Mouse (Mus musculus) lung, adult 2 months (tissue): Measurements from ENCODE around the gene Rps6kb2. TPM values are rescaled to one million over a fixed set of nuclear protein-coding genes. Genes with fewer than 3 reads are reported as not detected.

Experiments used
- DNase-seq: peaks from one replicate; pipeline ENCODE4 v3.0.0; 2022
- H3K4me1 ChIP-seq: fragments of 200-500 bp; 2 replicates; pipeline ENCODE4 v1.6.1; 2011; ENCODE audit warnings: low read length; ENCODE audit not compliant: control insufficient read depth, insufficient read depth
- H3K4me3 ChIP-seq: fragments of 200-500 bp; replicated peaks from 2 replicates; pipeline ENCODE3; 2011; ENCODE audit warnings: low read depth, mild to moderate bottlenecking, control low read depth, low read length; ENCODE audit errors: extremely low read depth
- CTCF ChIP-seq: fragments of 200-500 bp; IDR thresholded peaks from 2 replicates; pipeline ENCODE4 v1.5.1; 2011; ENCODE audit warnings: mild to moderate bottlenecking, low read length, control low read depth; ENCODE audit not compliant: insufficient read depth
- POLR2A ChIP-seq: fragments of 200-500 bp; IDR thresholded peaks from 2 replicates; pipeline ENCODE4 v1.6.1; 2011; ENCODE audit warnings: low read depth, mild to moderate bottlenecking, control low read depth, low read length, borderline replicate concordance; ENCODE audit errors: extremely low read depth
- whole genome bisulfite sequencing: fragments of 180-500 bp; shearing (Covaris S2); methylation state at CpG from one replicate; pipeline ENCODE4 v1.1.7; 2018; 5-methylcytosine and 5-hydroxymethylcytosine counted together
- polyA plus RNA-seq: library from polyadenylated mRNA; depleted of rRNA; stranded (reverse); fragments of >200 nt; gene quantifications from 2 replicates; pipeline ENCODE4 v1.2.3, GENCODE M21; 2012

Rps6kb2 gene
- polyA plus RNA-seq, 1 experiment = 51.2 TPM

DNA sequence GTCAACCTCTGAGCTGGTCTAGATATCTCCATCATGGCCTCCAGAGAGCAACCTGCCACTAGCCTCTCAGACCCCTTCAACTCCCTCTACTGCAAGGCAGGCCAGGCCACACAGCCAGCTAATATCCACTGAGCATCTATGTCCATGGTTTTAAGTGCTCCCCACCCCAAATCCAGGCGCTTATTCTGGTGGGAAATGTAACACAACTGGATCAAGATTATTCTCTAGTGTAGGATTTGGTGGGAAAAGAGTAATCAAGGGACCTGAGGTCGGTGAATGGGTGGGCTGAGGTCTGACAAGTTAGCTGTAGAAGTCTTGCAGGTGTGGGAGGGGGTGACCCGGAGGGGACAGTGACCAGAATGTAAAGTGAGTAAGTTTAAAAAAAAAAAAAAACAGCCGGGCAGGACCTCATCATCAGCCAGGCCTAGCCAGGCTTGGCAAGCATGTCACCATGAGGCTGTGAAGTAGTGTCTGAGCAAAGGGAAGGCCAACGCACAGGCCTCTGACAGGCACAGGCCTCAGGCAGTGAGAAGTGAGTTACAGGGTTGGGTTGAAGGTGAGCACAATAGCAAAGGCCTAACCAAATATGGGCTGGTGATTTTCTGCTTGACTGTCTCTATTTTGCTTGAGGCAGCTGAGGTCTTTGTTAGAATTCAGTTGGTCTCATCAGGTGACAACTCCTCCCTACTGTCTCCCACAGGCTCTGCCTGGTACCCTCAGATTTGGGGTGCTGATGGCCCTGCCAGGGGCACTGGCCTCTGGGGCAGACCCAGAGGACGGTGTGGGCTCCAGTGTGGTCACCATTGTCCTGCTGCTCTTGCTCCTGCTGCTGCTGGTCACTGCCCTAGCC lies 7.7 kb downstream of the Rps6kb2 start:
- TF ChIP-seq POLR2A = peak; percentile 27; the same call in 1 of the 2 replicates
- TF ChIP-seq CTCF = no peak
- Histone ChIP-seq H3K4me3 (peak overlapping the region; percentile 18), H3K4me1 (no peaks in the 10 kb centered on the region)
- no peak for DNase-seq
- WGBS = 69% methylated on average over 6 of the region's 6 CpGs

DNA sequence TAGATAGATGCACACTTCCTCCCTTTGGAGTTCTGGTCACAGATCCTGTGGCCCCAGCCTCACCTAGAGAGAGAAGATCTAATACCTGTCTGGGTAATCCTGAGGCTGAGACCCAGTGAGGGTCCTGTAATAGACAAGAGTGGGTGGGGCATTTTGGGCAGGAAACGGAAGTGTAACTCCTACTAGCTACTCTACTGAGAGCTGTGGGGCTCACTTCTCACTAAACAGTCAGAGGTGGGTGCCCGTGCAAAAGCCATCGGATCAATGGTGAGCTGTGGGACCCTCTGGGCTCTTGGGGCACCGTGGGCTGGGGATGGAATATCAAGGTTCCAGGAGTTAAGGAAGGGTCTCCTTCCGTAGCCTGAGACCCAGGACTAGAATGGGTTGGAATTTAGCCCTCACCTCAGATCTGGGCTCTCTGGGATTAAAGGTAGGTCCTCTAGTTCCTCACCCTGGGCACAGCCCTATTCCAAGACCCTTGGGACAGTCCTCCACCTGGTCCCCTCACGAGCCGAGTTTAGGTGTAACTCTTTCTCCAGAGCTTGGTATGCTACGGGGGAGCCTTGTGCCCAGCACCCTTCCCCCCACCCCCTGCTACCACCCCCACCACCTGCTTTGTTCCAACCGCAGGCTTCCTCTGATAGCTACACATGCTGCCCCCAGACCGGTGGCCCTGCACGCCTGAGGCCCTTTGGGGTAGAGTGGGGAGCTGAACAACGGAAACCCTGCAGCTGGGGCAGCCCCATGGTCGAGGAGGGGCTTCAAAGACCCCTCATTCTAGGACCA lies 8.5 kb downstream of the Rps6kb2 start:
- H3K4me3 ChIP-seq = peak overlapping the region; percentile 18
- TF ChIP-seq POLR2A = peak; percentile 12; the same call in 1 of the 2 replicates
- TF ChIP-seq CTCF = no peak
- 52% methylated on average over 13 of the region's 13 CpGs for WGBS
- DNase-seq = no peak
- H3K4me1 ChIP-seq = peaks cover 3% of the 10 kb centered on the region

DNA sequence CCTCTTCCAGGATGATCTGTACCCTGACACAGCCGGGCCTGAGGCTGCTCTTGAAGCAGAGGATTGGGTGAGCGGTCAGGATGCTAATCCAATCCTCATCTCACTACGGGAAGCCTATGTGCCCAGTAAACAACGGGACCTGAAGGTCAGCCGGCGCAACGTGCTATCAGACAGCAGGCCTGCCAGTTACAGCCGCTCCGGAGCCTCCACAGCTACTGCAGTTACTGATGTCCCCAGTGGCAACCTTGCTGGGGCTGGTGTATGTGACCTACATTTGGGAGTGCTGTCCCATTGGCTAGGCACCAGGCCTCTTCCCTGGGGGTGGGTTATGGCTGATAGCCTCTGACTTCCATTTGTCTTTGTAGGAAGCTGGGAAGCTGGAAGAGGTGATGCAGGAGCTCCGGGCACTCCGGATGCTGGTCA lies 9.9 kb downstream of the Rps6kb2 start, which contains the start of gene Ptprcap:
TSS of gene Ptprcap (plus strand) at position 373 of the 423 bp plus-strand sequence.
- no peak for DNase-seq
- Histone ChIP-seq H3K4me3 (no peak within 1 kb of the TSS), H3K4me1 (peaks cover 8% of the 10 kb centered on the region)
- WGBS = 65% methylated on average over 11 of the region's 11 CpGs
- TF ChIP-seq CTCF = no peak
- TF ChIP-seq POLR2A = no peak

DNA sequence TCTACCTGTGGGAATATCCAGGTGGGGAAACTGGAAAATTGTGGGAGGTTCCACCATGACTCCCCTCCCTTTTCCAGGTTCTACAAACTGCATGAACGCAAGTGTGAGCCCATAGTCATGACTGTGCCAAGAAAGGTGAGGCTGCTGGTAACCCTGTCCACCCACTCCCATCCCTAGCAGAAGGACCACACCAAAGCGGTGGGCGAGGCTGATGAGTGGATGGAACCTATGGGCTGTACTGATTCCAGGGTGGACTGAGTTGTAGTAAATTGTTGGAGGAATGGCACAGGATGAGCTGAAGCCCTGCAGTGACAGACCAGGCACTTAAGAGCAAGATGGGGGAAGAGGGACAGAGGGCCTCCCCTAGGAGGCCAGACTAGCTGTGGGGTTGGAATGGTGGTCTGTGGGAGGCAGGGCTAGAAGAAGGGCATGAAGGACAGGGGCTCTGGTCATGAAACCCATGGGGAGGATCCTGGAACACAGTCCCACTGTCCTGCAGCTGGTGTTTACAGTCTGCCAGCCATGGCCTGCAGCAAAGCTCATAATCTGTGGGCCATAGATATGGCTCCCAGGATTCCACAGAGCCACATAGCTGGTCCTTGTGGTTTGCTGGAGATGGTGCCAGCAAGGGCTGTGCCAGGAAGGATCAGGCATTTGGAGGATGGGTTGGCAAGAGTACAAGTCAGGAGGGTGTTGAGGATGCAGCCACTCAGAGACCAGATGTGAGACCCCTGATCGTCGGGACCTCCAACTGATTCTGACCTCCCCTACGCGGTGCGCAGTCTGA lies 10.5 kb downstream of the Rps6kb2 start:
- H3K4me1 ChIP-seq = peaks cover 10% of the 10 kb centered on the region
- 82% methylated on average over 8 of the region's 8 CpGs for WGBS
- no peak overlapping the region for H3K4me3 ChIP-seq
- DNase-seq = no peak
- TF ChIP-seq POLR2A (no peak), CTCF (no peak)

DNA sequence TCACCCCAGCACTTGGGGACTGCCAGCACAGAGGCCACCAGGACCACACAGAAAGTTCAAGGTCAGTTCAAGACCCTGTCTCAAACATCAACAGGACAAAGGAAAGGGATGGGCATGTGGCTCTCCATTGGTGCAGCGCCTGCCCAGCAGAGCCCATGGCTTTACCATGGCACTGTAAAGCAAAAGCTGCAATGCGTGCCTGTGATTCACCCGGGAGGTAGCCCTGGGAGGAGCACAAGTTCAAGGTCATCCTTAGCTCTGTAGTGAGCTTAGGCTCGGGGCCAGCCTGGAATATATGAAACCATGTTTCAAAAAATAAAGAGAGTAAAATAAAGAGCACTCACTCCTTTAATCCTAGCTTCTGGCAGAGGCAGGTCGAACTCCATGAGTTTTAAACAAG lies 11.3 kb downstream of the Rps6kb2 start:
- Histone ChIP-seq H3K4me1 (peaks cover 10% of the 10 kb centered on the region), H3K4me3 (no peak overlapping the region)
- no peak for TF ChIP-seq CTCF
- no peak for TF ChIP-seq POLR2A
- 82% methylated on average over 5 of the region's 5 CpGs for WGBS
- no peak for DNase-seq

DNA sequence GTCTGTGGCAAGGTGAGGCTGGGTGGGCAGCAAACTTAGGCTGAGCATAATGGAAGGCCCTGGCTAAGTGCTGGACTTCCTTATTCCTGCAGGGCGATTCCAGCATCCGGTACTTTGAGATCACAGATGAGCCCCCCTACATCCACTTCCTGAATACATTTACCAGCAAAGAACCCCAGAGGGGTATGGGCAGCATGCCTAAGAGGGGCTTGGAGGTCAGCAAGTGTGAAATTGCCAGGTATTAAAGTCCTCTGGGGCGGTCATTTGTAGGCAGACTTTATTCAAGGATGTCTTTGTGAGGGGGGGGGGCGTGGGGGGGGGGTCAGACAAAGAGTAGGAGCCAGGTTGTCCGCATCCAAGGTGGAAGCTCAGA lies 11.7 kb downstream of the Rps6kb2 start:
- TF ChIP-seq CTCF (no peak), POLR2A (no peak)
- no peak overlapping the region for H3K4me3 ChIP-seq
- WGBS = 72% methylated on average over 5 of the region's 5 CpGs
- DNase-seq = no peak
- peaks cover 10% of the 10 kb centered on the region for H3K4me1 ChIP-seq

DNA sequence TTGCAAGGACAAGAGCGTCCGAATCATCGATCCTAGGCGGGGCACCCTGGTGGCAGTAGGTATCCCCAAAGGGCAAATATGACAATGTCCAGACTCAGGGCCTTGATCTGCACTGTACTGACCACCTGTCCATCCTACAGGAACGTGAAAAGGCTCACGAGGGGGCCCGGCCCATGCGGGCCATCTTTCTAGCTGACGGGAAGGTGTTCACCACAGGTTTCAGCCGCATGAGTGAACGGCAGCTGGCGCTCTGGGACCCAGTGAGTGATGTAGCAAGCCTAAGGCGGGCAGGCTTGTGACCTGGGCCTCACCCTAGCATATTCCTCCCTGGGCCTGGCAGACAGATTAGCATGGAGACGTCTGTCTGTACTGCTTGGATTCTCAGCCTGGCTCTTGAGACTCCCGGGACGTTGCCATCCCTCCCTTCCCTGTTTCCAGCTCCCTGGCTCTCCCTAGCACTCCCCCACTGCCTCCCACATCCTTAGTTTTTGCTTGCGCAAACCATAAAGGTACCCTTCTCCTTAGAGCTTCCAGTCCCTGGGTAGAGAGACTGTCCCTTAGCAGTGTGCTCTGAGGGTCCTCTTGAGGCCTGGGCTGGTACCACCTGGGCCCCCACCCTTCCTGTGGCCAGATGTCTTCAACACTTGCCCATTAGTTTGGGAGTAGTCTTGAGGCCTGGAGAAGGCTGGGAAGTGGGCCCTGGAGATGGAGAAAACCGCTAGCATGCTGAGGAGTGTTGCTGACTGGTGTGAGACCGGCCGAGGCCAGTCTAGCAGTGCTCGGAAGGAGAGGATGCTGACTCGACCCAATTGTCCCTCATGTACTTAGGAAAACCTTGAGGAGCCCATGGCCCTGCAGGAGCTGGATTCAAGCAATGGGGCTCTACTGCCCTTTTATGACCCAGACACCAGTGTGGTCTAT lies 12.3 kb downstream of the Rps6kb2 start:
- no peak for DNase-seq
- Histone ChIP-seq H3K4me1 (peaks cover 10% of the 10 kb centered on the region), H3K4me3 (no peak overlapping the region)
- no peak for TF ChIP-seq CTCF
- TF ChIP-seq POLR2A = no peak
- 85% methylated on average over 22 of the region's 22 CpGs for WGBS

DNA sequence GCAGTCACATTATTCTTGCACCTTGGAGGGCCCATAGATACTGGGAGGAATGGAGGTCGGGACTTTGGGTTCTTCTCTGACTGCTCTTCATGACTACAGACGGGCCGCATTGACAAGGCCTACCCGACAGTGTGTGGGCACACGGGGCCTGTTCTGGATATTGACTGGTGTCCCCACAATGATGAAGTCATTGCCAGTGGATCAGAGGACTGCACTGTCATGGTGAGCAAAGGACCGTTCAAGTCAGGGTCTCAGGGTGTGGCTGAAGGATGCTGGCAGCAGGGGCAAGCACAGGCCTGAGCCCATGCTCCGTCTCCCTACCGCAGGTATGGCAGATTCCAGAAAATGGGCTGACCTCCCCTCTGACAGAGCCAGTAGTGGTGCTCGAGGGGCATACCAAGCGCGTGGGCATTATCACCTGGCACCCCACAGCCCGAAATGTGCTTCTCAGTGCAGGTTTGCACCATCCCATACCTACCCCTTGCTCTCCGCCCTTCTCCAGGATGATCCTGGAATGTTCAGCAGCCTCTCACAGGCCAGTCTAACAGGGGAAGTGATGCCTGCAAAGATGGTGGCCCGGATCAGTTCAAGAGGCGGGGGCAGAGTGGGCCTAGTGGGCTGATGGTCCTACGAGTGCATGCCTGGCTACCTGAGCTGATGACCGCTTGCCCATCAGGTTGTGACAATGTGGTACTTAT lies 13.2 kb downstream of the Rps6kb2 start:
- TF ChIP-seq CTCF (no peak), POLR2A (no peak)
- WGBS = 91% methylated on average over 17 of the region's 17 CpGs
- Histone ChIP-seq H3K4me1 (peaks cover 10% of the 10 kb centered on the region), H3K4me3 (no peak overlapping the region)
- no peak for DNase-seq
